17 mouse cellular contexts compared by ENCODE assay signal in genomic region chr9:116596046-116596445, GRCm38 (mm10).
"Had no signal": no experiment of that assay in that cellular context is flagged by ENCODE, and none has a peak within 500 bp of the region (broad histone marks: within the 10 kb centered on the region; RNA-seq: fewer than 3 reads in every experiment).

No protein-coding gene starts in this region.

- H3K36me3 ChIP-seq: neural tube, embryonic 12.5 days; neural tube, embryonic 15.5 days; stomach, embryonic 15.5 days had no signal

- H3K27me3 ChIP-seq: neural tube, embryonic 12.5 days; neural tube, embryonic 13.5 days; neural tube, embryonic 15.5 days; stomach, embryonic 15.5 days had no signal

- DNase-seq: retina, postnatal 1 day; right cerebral cortex, adult 18-20 months; right cerebral cortex, postnatal 14 days; right cerebral cortex, postnatal 25 days; right cerebral cortex, postnatal 4 days; spleen, adult 18-20 months; thymus, adult 18-20 months; thymus, adult 2 months; thymus, postnatal 14 days; thymus, postnatal 25 days; thymus, postnatal 36 days; thymus, postnatal 4 days had no signal

- H3K9me3 ChIP-seq: neural tube, embryonic 12.5 days; neural tube, embryonic 13.5 days; neural tube, embryonic 15.5 days; stomach, embryonic 15.5 days had no signal

- H3K4me3 ChIP-seq: neural tube, embryonic 12.5 days; neural tube, embryonic 13.5 days; neural tube, embryonic 15.5 days; stomach, embryonic 15.5 days had no signal

- H3K27ac ChIP-seq: neural tube, embryonic 12.5 days; neural tube, embryonic 13.5 days; neural tube, embryonic 15.5 days; stomach, embryonic 15.5 days; stomach, postnatal 0 days had no signal

- H3K4me1 ChIP-seq: neural tube, embryonic 12.5 days; neural tube, embryonic 13.5 days; neural tube, embryonic 15.5 days; stomach, embryonic 15.5 days had no signal
